Mouse (Mus musculus) layer of hippocampus, postnatal 36 days (tissue): ENCODE results near the gene Oit3. TPM values are rescaled to one million over a fixed set of nuclear protein-coding genes. Genes with fewer than 3 reads are reported as not detected.

Experiments
- DNase-seq, 2 experiments: peaks; one replicate each; pipeline ENCODE4 v3.0.0; 2022
- total RNA-seq, 2 experiments: library from RNA; stranded (reverse); gene quantifications; 2 replicates each; pipeline ENCODE4 v1.2.3; 2021

The Oit3 gene
- total RNA-seq = not detected

- no peak for DNase-seq
Measured at GRCm38 (mm10) chr10:59441735-59442134, at the start of gene Oit3. Gene Oit3 (minus strand): TSS chr10:59441778.

- DNase-seq = no peak
Measured at GRCm38 (mm10) chr10:59490920-59491319, 49.3 kb upstream of the Oit3 start.

GRCm38 (mm10) chr10:59489411-59489810 is 47.8 kb upstream of the Oit3 start:
- no peak for DNase-seq

- DNase-seq = no peak
Measured at GRCm38 (mm10) chr10:59487351-59487750, 45.8 kb upstream of the Oit3 start.

GRCm38 (mm10) chr10:59484318-59484717 is 42.7 kb upstream of the Oit3 start:
- no peak for DNase-seq

GRCm38 (mm10) chr10:59481381-59481780 is 39.8 kb upstream of the Oit3 start:
- no peak for DNase-seq

- DNase-seq = no peak
Measured at GRCm38 (mm10) chr10:59470451-59470850, 28.9 kb upstream of the Oit3 start.

- DNase-seq = no peak
Measured at GRCm38 (mm10) chr10:59467297-59467696, 25.7 kb upstream of the Oit3 start.

GRCm38 (mm10) chr10:59466626-59467025 is 25.0 kb upstream of the Oit3 start:
- no peak for DNase-seq

GRCm38 (mm10) chr10:59465546-59465945 is 24.0 kb upstream of the Oit3 start:
- DNase-seq = no peak

- no peak for DNase-seq
Measured at GRCm38 (mm10) chr10:59462307-59462706, 20.7 kb upstream of the Oit3 start.

- peak; percentile 29 to 30 for DNase-seq
Measured at GRCm38 (mm10) chr10:59459767-59460166, 18.2 kb upstream of the Oit3 start.

- no peak for DNase-seq
Measured at GRCm38 (mm10) chr10:59454631-59455030, 13.1 kb upstream of the Oit3 start.

- no peak for DNase-seq
Measured at GRCm38 (mm10) chr10:59451839-59452238, 10.3 kb upstream of the Oit3 start.

- no peak for DNase-seq
Measured at GRCm38 (mm10) chr10:59447546-59447945, 6.0 kb upstream of the Oit3 start.

GRCm38 (mm10) chr10:59446911-59447437 is 5.4 kb upstream of the Oit3 start:
- no peak for DNase-seq

GRCm38 (mm10) chr10:59444635-59445034 is 3.1 kb upstream of the Oit3 start:
- no peak for DNase-seq

GRCm38 (mm10) chr10:59444106-59444505 is 2.5 kb upstream of the Oit3 start:
- no peak for DNase-seq

- DNase-seq = no peak
Measured at GRCm38 (mm10) chr10:59443212-59443611, 1.6 kb upstream of the Oit3 start.

GRCm38 (mm10) chr10:59440177-59440576 is 1.4 kb downstream of the Oit3 start:
- DNase-seq = no peak

- DNase-seq = no peak
Measured at GRCm38 (mm10) chr10:59439508-59439931, 2.1 kb downstream of the Oit3 start.

- DNase-seq = no peak
Measured at GRCm38 (mm10) chr10:59438651-59439050, 2.9 kb downstream of the Oit3 start.

- no peak for DNase-seq
Measured at GRCm38 (mm10) chr10:59435746-59436145, 5.8 kb downstream of the Oit3 start.

GRCm38 (mm10) chr10:59430701-59431218 is 10.8 kb downstream of the Oit3 start:
- DNase-seq = no peak
